Mouse (Mus musculus) kidney, postnatal 10 days (tissue): Measurements from ENCODE around the gene 1700003E16Rik.

Experiments
- DNase-seq: peaks from one replicate; pipeline ENCODE4 v3.0.0; 2021; ENCODE audit warnings: mixed read lengths

Gene 1700003E16Rik

GRCm38 (mm10) chr6:83127419-83127818, 28.8 kb upstream of the 1700003E16Rik start:
- no peak for DNase-seq

- peak; percentile 65 for DNase-seq
Measured at GRCm38 (mm10) chr6:83131469-83132034, 24.7 kb upstream of the 1700003E16Rik start.

GRCm38 (mm10) chr6:83132176-83132919, 23.9 kb upstream of the 1700003E16Rik start:
- DNase-seq: no peak

GRCm38 (mm10) chr6:83134226-83134625, 22.0 kb upstream of the 1700003E16Rik start:
- no peak for DNase-seq

DNA sequence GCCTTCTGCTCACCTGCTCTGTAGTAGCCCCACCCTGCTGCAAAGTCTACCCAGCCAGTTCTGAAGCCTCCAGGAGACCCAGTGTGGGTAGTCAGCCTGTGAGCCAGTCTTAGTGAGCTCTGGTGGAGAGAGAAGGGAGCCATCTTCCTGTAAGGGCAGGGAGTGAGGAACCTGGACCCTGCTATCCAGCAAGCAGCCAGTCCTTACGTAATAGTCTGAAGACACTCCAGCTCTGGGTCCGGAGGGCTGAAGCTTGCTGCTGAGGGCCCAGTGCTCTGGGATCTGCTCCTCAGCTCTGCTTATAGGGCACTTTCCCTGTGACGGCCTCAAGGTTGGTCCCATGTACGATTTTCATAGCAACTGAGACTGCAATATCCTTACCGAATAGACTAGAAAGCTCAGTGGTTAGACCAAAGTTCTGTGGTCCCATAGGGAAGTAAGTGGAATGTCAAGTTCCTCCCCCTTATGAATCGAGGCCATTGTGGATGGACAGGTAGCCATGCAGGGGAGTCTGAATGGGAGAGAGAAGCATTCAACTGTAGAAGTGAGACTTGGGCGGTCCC, 21.2 kb upstream of the 1700003E16Rik start, which contains the start of gene Rtkn:
TSS of gene Rtkn (plus strand) at position 513 of the 563 bp plus-strand sequence.
- peak; percentile 31 for DNase-seq

GRCm38 (mm10) chr6:83135571-83136161, 20.5 kb upstream of the 1700003E16Rik start:
- DNase-seq: peak; percentile 76

DNA sequence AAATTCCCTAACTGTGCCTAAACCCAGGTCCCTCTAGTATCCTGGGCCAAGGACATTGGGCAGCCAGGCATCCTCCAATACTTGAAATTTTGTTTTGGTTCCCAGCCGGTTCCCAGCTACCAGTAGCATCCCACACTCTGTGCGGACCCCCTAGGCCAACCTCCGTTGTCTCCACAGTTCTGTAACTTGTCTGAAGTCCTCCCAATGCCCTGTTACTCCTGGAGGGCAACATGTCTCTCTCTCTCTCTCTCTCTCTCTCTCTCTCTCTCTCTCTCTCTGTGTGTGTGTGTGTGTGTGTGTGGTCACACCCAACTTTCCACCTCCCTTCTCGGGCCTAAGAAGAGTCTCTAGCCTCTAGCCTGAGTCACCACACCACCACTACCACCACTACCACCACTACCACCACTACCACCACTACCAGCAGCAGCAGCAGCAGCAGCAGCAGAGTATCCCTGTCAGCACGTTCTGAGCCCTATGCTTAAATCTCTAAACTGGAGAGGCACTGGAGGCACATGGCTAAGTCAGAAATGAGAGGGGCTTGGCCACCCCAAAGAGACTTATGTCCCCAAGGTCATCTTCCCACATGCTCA, 19.8 kb upstream of the 1700003E16Rik start:
- DNase-seq: no peak

GRCm38 (mm10) chr6:83136881-83137575, 19.2 kb upstream of the 1700003E16Rik start:
- peak; percentile 86 for DNase-seq

DNA sequence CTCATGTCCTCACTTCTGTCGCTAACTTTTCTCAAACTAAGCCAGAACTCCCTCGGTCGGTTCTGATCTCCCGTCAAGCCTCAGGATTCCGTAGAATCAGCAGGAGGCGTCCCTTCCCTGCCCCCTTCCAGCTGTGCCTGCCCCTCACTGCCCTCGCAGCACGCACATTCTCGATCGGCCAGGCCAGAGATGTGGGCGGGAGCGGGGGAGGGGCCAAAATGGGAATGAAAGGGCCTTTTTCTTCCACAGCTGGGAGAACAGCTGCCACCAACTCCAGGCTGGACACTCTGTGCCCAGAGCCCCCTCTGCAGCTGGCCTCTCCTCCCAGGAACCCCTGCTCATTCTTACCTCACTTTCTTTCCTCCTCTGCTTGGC, 18.6 kb upstream of the 1700003E16Rik start:
- peak; percentile 96 for DNase-seq

DNA sequence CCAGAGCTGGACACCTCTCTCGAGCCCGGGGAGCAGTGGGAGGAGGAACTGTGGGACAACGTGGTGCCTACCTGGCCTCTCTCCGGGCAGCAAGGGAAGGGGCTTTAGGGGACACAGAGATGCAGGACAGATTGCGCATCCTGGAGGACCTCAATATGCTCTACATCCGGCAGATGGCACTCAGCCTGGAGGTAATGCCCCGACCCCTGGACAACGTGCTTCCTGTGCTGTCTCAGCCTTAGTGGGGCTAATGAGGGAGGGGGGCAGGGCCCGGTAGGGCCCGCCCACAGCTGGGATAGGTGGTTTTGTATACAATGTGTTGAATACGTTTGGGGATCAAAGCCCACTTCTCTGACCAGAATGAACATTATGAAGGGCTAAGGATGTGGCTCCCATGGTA, 18.1 kb upstream of the 1700003E16Rik start:
- peak; percentile 69 for DNase-seq

GRCm38 (mm10) chr6:83140044-83140443, 16.2 kb upstream of the 1700003E16Rik start:
- DNase-seq: no peak

DNA sequence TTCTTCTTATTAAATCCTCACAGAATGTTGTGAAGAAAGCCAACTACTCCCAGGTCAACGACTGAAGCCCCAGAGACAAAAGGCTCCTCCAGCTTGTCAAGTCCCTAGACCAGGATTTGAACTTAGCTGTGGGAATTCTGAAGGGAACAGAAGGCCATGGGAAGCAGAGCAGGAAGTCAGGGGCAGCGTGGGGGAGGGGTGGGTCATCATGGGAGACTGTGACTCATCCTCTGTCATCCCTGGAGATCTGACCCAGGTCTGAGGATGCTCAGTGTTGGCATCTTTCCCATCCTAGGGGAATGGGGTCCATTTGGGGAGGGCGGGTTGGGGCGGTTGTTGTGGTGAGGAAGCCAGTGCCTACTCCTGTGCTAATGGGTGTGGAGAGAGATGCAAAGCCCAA, 14.6 kb upstream of the 1700003E16Rik start:
- DNase-seq: peak; percentile 64

DNA sequence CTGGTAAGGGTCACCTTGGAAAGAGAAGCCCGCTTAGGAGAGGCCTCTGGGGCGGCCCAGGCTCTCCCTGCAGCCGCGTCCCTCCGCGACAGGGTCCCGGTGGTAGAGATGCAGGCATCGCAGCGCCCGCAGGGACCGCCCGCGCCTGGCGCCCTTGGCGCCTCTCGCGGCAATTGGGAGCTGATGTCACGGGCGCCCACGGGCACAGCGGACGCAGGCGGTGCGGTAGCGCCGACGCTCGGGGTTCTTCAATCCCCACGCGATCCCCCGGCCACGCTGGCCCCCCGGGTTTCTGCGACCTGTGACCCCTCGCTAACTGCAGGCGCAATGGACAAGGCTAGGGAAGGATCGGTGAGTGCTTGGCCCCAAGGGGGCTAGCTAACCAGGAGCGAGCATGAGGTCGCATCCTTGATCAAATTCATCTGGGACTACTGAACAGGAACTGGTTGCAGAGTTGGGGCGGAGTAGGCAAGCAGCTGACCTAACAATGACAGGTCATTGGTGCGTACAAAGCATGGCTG, 13.9 kb upstream of the 1700003E16Rik start:
- peak; percentile 48 for DNase-seq

DNA sequence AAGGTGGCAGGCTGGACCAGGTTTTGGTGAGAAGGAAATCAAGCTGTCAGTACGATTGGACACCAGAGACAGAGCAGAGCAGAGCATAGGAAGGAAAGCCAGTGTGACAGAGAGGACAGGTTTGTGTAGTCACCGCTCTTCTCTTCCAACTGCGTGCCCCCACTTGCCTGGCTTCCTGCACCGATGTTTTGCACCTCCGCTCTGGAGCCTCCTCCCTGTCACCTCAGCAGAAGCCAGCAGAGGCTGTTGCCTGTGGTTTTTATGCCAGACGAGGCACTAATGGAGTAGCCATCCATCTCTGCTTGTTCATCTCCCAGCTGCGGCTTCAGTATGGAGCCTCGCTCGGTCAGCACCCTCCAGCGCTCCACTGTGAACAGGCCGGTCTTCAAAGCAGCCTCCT, 13.3 kb upstream of the 1700003E16Rik start:
- no peak for DNase-seq

GRCm38 (mm10) chr6:83145209-83145608, 11.0 kb upstream of the 1700003E16Rik start:
- no peak for DNase-seq

DNA sequence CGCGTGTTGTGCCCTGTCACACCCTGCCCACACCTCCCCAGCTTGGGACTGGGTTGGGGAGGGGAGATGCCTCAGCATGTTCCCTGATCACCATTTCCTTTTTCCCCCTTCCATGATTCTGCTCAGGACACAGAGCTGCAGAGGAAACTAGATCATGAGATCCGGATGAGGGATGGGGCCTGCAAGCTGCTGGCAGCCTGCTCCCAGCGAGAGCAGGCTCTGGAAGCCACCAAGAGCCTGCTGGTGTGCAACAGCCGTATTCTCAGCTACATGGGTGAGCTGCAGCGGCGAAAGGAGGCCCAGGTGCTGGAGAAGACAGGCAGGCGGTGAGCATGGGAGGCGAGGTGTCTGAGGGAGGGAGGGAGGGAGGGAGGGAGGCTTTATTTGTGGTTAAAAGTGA, 10.4 kb upstream of the 1700003E16Rik start:
- peak; percentile 32 for DNase-seq

DNA sequence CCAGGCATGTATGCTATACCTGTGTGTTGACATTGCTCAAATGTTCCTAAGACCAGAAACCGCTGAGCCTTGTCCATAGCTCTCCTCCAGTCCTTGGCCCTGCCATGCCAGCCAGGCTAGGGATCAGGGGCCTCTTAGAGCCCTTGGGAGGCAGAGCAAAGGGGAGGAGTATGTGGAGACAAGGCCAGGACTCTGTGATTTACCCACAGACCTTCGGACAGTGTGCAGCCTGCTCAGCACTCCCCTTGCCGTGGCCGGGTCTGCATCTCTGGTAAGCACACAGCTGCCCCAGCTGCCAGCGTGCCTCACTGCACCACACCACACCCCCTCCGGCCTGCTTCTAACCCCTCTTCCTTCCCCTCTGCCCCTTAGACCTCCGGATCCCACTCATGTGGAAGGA, 8.9 kb upstream of the 1700003E16Rik start:
- peak; percentile 38 for DNase-seq

DNA sequence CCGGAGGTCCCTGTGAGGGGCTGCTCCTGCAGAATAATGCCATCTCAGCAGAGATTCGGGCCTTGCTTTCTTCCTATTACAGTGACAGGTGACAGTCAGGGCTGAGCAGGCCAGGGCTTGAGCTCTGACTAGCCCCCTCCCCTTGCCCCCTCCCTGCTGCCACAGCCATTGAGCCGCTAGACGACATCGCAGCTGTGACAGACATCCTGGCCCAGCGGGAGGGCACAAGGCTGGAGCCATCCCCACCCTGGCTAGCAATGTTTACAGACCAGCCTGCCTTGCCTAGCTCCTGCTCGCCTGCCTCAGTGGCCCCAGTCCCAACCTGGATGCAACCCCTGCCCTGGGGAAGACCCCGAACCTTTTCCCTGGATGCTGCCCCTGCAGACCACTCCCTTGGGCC, 4.5 kb upstream of the 1700003E16Rik start:
- DNase-seq: no peak

DNA sequence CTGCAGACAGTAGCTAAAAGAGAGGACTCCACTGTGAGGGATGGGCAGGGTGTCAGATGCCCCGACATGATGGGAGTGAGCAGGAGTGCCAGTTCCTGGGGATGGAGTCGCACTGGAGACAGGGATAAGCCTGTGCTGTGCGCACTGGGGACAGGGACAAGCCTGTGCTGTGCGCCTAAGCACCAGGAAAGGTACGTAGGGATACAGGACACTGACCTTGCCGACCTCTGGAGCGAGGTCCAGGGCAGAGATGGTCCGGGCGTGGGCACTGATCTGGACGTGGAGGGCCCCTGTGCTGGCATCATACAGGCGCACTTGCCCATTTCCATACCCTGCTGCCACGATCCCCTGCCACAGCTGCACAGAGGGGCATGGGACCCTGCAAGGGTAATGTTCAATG, 3.2 kb upstream of the 1700003E16Rik start:
- DNase-seq: no peak

GRCm38 (mm10) chr6:83153485-83153884, 2.7 kb upstream of the 1700003E16Rik start:
- DNase-seq: no peak

DNA sequence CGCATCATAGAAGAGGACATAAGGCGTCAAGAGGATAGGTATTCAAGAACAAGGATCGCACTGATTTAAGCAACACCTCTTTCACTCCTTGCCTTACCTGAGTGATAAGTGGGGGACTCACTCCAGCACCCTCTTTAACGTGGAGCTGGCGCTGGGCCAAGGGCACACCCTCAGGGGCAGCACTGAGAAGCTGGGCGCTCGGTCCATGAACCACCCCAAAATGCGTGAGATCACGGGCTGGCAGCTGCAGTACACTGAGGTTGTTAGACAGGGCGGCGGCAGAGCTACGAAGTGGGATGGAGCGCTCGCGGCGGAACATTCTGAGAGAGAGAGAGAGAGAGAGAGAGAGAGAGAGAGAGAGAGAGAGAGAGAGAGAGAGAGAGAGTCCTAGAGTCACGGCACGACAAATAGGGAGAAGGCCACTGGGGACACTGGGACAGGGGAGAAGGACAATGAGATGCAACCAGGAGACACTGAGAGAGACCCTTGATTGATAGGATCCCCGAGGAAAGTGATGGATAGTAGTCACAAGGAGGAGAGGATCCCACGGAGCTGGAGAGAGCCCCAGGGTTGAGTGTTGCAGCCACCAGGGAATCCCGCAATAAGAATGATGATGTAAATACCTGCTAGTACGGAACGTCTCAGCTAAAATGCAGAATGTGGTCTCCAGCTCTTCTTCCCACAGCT, 509 bp upstream of the 1700003E16Rik start:
- DNase-seq: peak; percentile 33

DNA sequence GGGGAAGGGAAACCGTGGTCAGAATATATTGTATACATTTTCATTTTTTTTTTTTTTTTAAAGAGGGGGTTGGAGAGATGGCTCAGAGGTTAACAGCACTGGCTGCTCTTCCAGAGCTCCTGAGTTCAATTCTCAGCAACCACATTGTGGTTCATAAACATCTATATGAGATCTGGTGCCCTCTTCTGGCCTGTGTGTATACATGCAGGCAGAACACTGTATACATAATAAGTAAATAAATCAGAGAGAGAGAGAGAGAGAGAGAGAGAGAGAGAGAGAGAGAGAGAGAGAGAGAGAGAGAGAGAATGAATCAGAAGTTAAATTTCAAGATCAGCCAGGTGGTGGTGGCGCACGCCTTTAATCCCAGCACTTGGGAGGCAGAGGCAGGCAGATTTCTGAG, 3.3 kb downstream of the 1700003E16Rik start:
- DNase-seq: peak; percentile 54
